Mouse (Mus musculus) E14TG2a.4 (cell line): ENCODE results near the gene Pgam5.

ENCODE experiments used
- CTCF ChIP-seq: conservative IDR thresholded peaks from 2 replicates; pipeline ENCODE4 v1.5.1; 2014; ENCODE audit warnings: low read length
- NANOG ChIP-seq: IDR thresholded peaks from 2 replicates; pipeline ENCODE4 v1.6.1; 2014; ENCODE audit warnings: borderline replicate concordance, low read length, mixed read lengths

GRCm38 (mm10) chr5:110300591-110300990 is 30.9 kb upstream of the Pgam5 start:
- TF ChIP-seq CTCF: no peak
- TF ChIP-seq NANOG: no peak
